Mouse (Mus musculus): Measurements from ENCODE around the gene Gpm6b.

Gpm6b gene

DNA sequence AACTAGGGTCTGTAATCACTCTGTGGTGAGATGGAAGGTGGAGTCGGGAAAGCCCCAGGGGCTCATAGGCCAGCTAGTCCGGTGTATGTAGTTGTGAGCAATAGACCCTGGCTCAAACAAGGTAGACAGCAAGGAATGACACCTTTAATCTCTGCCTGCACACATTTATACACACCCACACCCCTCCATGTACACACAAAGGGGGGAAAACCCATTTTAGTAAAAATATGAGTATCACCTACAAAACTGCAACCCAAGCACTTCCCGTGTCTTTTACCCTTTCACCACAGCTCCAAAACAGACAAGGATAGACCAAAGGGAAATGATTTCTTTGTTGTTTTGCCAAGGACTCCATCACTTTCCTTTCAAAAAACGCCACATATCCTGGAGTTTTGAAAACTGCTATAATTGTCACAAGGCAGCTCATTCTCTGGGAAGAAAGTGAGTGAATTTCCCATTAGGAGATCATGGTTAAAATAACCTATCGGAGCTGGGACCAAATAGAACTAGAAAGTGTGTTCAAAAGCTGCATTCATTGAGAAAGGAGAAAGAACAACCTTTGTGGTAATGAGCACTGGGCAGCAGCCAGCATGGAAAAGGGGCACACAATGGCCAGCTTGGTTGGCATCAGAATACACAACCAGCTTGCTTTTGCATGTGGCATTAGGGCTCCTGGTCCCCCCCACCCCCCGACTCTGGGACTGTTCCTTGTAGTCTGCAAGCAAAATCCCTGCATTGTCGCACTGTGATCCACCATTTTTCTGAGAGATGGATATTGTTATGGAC is 68.9 kb downstream of the Gpm6b start:
- no peak for DNase-seq

GRCm38 (mm10) chrX:166308798-166309197 is 70.1 kb downstream of the Gpm6b start:
- no peak for DNase-seq

DNA sequence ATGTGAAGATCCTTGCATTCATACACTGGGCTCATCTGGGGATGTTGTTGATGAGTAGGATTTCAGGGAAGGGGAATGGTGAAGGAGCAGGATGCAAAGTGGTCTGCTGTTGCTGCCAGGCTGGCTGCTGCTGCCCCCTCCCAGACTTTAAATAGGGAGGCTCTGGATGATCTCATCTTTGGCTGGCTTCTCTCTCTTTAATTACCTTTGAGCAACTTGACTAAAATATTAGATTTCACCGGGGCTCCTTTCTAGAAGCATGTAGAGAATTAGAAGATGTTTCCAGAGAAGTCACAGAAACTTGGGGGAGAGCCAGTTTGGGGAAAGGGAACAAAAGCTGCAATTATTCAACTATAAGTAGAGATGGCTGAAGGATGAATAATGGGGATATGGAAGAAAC is 76.5 kb downstream of the Gpm6b start:
- DNase-seq: no peak

GRCm38 (mm10) chrX:166316552-166317375 is 78.1 kb downstream of the Gpm6b start:
- no peak for DNase-seq

DNA sequence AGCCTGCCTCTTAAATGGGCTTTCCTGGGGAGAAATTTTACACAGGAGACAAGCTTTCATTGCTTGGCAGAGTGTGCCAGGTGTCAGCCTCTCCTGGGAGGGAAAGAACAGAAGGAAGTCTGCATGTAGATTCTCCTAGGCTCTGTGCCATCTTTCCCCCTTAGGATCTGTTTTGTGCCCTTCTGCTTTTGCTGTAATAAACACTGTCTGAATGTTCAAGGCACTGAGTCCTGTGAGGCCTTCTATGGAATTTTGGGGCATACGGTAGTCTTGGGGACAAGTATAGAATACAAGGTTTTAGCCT is 78.6 kb downstream of the Gpm6b start:
- no peak for DNase-seq

- DNase-seq: no peak
Observed at GRCm38 (mm10) chrX:166323226-166323625, 84.5 kb downstream of the Gpm6b start.

DNA sequence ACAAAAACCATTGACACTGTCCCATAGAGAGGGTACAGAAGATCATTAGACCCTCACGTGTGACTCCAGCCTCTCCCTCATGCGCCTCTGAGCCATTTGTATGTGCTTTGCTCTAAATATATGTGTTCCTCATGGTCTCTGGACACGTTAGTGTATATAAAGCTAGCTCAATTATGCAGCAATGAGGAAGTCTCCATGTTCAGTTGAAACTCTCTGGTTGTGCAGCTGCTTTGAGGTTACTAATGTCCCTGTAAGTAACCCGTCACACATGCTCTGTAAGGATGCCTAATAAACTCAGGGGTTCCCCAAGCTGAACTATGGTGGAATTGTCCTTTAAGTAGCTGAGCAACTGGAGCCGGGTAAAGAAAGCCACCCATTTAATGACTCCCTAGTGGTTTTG is 88.9 kb downstream of the Gpm6b start:
- DNase-seq: no peak

DNA sequence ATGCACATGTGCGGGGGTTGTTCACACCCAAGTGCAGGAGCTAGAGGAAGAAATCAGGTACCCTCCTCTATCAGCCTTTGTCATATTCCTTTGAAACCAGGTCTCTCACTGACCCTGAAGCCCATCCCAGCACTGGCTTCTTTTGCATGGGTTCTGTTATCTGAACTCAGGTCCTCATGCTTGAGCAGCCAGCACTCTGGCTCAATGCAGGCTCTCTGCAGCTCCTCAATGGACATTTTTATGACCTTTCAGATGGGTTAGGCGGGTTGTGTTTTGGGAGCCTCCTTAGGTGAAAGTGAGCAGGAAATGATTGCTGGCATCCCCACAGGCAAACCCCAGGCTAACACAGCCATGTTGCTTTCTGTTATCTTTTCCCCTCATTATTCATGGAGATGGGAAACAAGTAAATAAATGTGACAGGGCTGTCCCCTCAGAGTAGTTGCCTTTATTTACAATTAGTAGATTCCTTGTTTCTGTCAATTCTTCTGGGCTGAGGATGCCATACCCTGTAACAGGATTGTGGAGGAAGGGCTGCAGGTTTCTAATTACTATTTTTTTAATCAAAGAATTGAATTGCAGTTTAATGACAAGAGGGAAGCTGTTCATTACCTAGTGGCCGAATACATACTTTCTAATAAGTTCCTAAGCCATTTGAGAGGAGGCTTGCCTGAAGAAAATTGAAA is 89.6 kb downstream of the Gpm6b start:
- DNase-seq: no peak

DNA sequence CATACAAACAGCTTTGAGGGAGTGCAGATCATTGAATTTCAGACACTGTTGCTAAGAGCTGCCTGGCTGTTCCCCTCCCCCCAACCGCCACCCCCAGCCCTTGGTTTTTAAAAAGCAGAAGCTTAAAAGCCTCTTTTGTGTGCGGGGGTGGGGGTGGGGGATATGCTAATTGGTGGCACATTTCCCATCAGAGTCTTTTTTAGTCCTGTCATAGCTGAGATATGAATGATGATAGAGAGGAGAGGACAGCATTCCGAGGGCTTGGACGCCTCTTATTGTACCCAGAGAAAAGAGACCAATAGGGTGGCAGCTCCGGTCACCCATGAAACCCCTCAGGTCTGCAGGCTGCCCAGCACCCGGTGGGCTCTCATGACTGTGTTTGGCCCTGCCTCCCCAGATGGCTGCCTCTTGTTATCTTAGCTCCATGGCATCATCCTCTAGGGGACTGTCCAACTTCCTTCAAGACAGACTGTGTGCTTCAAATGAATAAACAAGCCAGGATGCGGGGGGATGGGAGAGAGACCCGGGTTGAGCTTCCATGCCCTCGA is 90.3 kb downstream of the Gpm6b start:
- peak in 1 of 2 experiments; percentile 7 for DNase-seq

GRCm38 (mm10) chrX:166334516-166335136 is 95.9 kb downstream of the Gpm6b start:
- DNase-seq: no peak

DNA sequence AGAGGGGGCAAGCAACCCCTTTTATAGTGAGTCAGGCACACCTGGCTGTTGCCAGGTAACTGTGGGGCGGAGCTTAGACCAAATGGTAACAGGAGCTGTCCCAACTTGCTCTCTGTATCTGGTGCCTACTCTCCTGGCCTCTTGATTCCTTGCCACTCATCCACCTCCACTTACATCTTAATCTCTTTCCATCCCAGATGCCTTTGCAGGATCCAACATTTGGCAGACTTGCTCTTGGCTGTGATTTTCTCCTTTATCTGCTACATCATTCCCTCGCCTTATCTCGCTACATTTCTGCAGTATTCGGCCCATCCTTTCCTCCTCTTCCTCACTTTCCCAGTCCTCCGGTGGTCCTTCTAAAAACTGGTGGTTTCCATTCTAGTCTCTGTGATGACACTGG is 99.6 kb downstream of the Gpm6b start:
- DNase-seq: no peak

- no peak for DNase-seq
Observed at GRCm38 (mm10) chrX:166338784-166339520, 100.2 kb downstream of the Gpm6b start.

GRCm38 (mm10) chrX:166339911-166340310 is 101.2 kb downstream of the Gpm6b start:
- no peak for DNase-seq

DNA sequence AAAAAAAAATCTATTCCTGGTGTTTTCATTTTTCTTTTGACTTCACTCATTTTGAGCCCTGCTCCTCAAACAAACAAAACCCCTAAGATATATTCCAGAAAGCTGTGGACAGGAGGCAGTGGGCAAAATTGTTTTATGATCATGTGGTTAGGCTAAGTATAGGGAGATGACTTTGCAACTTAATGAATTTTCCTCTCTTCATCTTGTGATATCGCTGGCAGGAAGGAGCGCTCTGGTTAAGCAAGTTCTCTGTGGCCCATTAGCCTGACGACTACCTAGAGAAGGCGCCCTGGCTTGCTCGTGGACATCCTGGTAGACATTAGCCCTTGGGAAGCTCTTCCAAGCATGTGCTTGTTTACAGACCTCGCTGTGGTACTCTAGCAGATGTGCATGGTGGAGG is 103.1 kb downstream of the Gpm6b start:
- DNase-seq: no peak

DNA sequence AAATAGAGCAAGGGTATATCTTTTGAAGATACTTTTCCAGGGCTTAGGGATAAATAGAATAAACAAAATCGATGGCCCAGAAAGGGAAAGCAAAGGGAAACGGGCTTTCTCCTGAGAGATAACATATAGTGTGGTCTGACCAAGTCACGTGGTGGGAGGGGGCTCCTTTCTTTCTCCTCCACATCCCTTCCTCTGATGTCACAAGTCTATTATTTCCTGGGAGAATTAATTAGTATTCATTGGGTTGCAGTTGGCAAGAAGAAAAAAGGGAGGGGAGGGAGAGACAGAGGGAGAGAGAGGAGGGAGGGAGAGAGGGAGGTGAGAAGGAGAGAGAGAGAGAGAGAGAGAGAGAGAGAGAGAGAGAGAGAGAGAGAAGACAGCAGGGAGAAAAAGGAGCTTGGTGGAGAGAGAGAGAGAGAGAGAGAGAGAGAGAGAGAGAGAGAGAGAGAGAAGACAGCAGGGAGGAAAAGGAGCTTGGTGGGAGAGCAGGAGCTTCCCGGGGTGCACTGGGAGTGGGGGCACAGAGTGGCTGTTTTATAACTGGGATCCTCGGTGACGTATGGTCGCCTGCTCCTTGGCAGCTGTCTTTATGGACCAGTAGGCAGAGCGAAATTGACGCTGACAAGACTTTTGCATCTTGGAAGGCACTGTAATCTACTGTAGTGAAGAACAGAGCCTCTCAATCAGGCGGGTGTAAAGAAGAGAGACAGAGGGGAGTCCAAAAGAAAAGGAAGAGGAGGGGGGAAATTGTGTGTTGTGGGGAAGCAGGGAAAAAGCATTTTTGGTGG is 105.7 kb downstream of the Gpm6b start:
- no peak for DNase-seq

DNA sequence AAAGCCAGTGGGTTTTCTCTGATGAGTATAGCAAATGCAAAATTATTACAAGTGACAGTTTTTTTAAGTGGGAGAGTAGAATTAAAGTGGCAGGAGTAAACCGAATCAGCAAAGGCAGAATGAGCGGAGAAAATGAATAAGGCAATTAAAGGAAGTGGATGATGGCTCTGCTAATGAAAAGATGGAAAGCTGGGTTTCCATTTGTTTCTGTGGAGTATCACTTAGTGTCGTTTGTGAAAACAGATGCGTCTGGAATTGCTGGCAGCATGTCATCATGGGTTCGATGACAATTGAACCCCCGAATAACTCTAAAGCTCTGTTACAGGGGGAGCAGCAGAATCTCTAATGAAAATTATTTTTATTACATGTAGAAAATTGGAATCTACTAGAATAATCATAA is 109.4 kb downstream of the Gpm6b start:
- DNase-seq: no peak

DNA sequence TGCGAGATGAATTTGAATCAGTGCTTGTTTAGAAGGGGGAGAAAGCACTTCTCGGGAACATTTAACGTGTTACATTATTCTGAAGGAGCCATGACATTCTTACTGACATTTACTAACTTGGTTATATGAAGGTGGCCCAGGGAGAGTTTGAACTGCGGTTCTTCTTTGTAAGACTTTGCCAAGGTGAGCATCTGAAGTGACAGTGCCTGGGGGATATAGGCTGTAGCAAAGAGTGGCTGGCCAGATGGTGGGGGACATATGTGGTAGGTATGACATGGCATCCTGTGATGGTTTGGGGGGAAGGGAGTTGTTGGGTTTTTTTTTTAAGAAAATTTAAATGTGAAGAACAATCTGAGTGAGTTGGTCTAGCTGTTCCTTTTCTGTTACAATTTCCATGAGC is 109.9 kb downstream of the Gpm6b start:
- no peak for DNase-seq

DNA sequence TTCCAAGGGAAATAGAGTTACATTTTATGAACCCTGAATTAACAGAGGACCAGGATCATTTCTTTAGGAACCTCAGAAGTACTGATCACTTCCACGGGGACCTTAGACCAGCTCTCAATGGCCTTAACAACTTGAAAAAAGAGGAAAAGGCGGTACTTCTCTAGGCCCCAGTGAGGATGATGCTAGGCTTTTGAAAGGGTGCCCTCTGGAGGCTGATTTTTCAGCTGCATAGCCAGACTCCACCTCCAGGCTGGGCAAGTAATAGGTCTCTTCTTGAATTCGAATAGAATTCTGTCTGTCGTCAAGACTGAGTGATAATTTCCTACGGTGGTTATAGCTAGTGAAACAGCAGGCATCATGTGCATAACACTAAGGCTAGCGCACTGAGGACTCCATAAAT is 113.1 kb downstream of the Gpm6b start:
- DNase-seq: peak; percentile 13 to 62

GRCm38 (mm10) chrX:166353412-166353811 is 114.7 kb downstream of the Gpm6b start:
- no peak for DNase-seq

DNA sequence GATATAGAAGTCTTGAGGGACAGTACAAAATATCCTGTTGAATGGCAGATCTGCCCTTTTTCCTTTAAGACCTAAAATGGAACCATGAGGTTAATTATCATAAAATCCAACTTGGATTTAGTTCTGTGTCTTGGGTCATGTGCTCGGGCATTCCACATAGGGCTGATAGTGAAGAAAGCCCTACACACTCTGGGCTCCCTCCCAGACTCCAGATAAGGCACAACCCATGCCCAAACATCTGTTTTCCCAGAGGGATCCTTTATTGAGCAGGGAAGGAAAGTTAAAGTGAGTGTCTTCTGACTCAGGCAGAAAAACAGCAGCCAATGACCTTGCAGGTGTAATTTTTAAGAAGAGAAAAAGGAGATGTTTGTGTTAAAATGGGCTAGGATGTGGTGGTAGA is 116.2 kb downstream of the Gpm6b start:
- no peak for DNase-seq

GRCm38 (mm10) chrX:166356276-166356675 is 117.6 kb downstream of the Gpm6b start:
- DNase-seq: no peak
